Mouse (Mus musculus): Measurements from ENCODE around the gene Lsm12. TPM values are rescaled to one million over a fixed set of nuclear protein-coding genes. Genes with fewer than 3 reads are reported as not detected.

Lsm12 gene
- polyA plus RNA-seq, 1 experiment from 2014 or later, result 114 TPM

DNA sequence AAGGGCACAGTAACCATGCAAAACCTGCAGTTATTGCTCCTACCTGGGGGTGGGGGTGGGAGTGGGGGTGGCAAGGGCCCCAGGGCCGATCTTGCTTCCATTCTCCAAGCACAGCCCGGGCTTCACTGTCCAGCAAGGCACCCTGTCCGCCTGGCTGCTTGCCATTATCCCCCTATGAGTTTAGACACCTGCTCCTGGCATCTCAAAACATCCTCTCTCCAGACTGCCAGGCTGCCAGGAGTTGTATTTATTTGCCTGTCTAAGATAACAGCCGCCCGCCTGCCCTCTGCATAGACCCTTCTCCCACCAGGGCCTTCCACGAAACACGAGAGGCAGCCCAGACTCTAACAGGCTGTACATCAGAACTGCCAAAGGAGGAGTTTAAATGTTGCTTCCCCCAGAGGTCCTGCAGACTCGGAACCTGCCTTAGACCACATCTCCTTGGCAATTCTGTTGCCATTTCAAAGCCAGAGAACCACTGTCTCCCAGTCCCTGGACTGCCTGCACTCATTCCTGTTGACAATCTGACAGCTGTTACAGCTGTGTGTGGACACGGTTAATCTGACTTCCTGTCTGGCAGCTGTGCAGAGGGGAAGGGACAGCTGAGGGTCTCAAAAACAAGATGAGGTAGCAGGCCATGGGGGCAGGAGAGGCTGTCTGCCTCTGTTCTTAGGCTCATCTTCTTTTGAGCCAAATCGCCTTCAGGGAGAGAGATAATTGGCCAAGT is 29.5 kb upstream of the Lsm12 start:
- peaks cover 84% of the 10 kb centered on the region for H3K4me1 ChIP-seq
- no peak overlapping the region for H3K4me2 ChIP-seq (replicated peaks)
- H3K9me3 ChIP-seq, result no peaks in the 10 kb centered on the region
- no peak overlapping the region for H3K4me3 ChIP-seq
- H3K27ac ChIP-seq (replicated peaks), result no peak overlapping the region; the same call in 1 of the 2 replicates
- ATAC-seq (replicated peaks), result no peak
- 58% methylated on average over 10 of the region's 10 CpGs for WGBS
- no peaks in the 10 kb centered on the region for H3K27me3 ChIP-seq
- H3K9ac ChIP-seq (replicated peaks), result no peak overlapping the region
- H3K36me3 ChIP-seq, result peaks cover 3% of the 10 kb centered on the region; the same call in 1 of the 2 replicates

DNA sequence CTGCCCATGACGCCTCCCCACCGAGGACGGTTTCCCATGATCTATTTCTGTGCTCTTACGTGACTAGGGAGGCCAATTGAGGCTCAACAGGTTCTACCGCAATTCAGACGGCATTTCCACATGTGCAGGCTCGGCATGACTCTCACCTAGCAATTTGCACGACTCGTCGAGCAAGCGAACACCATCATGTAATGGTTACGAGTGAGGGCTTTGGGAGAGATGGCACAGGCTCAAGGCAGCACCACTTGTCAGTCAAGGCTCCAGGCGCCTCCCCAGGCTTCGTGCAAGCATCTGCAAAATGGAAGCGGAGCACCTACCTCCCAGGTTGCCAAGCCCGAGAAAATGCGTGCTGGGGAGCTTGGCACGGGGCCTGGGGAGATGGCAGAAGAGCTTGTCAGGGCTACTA is 26.8 kb upstream of the Lsm12 start:
- H3K4me1 ChIP-seq, result peaks cover 82% of the 10 kb centered on the region
- H3K4me3 ChIP-seq, result no peak overlapping the region
- ATAC-seq (replicated peaks), result no peak
- H3K27ac ChIP-seq (replicated peaks), result no peak overlapping the region
- H3K4me2 ChIP-seq (replicated peaks), result no peak overlapping the region
- H3K9me3 ChIP-seq, result no peaks in the 10 kb centered on the region
- H3K36me3 ChIP-seq, result peaks cover 3% of the 10 kb centered on the region; the same call in 1 of the 2 replicates
- no peaks in the 10 kb centered on the region for H3K27me3 ChIP-seq
- H3K9ac ChIP-seq (replicated peaks), result no peak overlapping the region
- WGBS, result 47% methylated on average over 18 of the region's 18 CpGs

DNA sequence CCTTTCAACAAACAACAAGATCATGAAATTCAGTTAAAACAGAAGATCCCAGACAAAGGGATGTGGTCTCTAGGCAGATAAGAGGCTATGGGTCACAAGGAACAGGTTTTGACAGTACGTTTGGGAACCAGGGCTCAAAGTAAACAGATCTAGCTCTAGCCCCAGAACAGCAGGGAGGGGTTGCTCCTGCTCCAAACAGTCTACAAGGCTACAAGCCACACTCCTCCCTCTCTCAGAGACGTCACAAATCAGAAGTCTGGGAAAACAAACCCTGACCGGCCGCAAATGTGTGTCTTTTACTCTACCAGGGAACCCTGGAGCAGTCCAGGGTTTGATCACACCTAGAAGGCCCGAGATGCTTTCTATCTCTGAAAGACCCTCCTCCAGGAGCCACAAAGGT is 25.9 kb upstream of the Lsm12 start:
- H3K4me1 ChIP-seq, result peaks cover 80% of the 10 kb centered on the region
- no peak overlapping the region for H3K27ac ChIP-seq (replicated peaks)
- no peak overlapping the region for H3K4me2 ChIP-seq (replicated peaks)
- no peak overlapping the region for H3K9ac ChIP-seq (replicated peaks)
- ATAC-seq (replicated peaks), result no peak
- peaks cover 10% of the 10 kb centered on the region for H3K36me3 ChIP-seq
- no peak overlapping the region for H3K4me3 ChIP-seq
- H3K9me3 ChIP-seq, result no peaks in the 10 kb centered on the region
- 79% methylated on average over 5 of the region's 5 CpGs for WGBS
- H3K27me3 ChIP-seq, result no peaks in the 10 kb centered on the region

DNA sequence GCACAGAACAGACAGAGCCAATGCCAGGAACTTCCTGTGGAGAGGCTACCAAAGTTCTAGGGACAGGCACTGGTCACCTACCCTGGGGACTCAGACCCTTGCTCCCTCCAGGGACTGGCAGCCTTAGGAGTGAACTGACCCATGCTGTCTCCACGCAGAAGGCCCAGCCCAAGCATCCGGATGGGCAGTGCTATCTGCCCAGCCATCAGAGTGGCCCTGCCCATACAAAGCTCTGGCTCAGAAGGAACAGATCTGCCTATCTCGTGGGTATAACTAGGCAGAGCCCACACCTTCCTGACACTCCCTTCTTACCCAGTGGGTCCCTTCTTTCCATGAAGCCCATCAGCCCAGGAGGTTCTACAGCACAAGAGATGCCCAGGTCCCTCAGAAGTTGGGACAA is 25.1 kb upstream of the Lsm12 start:
- Histone ChIP-seq H3K27me3 (no peaks in the 10 kb centered on the region), H3K9ac (replicated peaks) (no peak overlapping the region), H3K4me3 (no peak overlapping the region), H3K9me3 (no peaks in the 10 kb centered on the region), H3K36me3 (peaks cover 16% of the 10 kb centered on the region), H3K4me2 (replicated peaks) (no peak overlapping the region), H3K27ac (replicated peaks) (no peak overlapping the region), H3K4me1 (peaks cover 72% of the 10 kb centered on the region)
- WGBS, result 73% methylated on average over 3 of the region's 3 CpGs
- ATAC-seq (replicated peaks), result no peak

DNA sequence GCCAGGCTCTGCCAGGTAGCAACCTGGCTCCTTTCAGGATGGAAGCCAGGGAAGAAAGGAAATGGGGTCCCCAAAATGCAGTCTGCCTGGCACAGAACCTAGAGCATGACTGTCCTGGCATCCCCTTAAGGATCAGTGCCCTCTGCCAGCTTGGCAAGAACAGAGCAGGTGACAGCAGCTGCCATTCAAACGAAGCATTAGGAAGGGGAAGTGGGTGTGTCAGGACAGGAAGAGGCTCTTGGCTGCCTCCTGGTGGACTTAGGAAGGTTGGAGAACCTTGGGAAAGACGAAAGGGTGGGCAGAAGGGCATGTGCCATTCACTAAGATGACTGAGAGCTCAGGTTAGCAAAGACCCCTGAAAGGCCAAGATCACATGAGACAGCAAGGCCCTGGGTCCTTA is 24.6 kb upstream of the Lsm12 start:
- no peak overlapping the region for H3K4me2 ChIP-seq (replicated peaks)
- ATAC-seq (replicated peaks), result no peak
- H3K9ac ChIP-seq (replicated peaks), result no peak overlapping the region
- no peaks in the 10 kb centered on the region for H3K9me3 ChIP-seq
- H3K4me3 ChIP-seq, result no peak overlapping the region
- no peaks in the 10 kb centered on the region for H3K27me3 ChIP-seq
- peaks cover 20% of the 10 kb centered on the region for H3K36me3 ChIP-seq
- peaks cover 68% of the 10 kb centered on the region for H3K4me1 ChIP-seq
- WGBS, result 18% methylated on average over 2 of the region's 2 CpGs
- H3K27ac ChIP-seq (replicated peaks), result peak overlapping the region; percentile 49

DNA sequence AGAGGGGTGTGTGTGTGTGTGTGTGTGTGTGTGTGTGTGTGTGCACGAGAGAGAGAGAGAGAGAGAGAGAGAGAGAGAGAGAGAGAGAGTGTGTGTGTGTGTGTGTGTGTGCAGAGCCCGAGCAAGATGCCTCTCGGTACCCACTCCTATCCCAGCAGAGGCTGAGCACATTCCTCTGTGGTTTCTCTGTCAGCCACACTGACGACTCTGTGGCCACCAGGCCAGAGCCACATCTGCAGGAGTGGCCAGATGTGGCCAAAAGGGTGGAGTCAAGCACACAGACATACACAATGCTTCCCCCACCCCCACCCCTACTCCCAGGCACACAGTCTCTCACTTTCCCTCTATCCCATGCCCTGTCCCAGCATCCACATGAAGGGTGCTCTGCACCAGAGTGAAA is 23.8 kb upstream of the Lsm12 start:
- Histone ChIP-seq H3K9me3 (no peaks in the 10 kb centered on the region), H3K4me3 (no peak overlapping the region), H3K9ac (replicated peaks) (no peak overlapping the region), H3K27ac (replicated peaks) (peak overlapping the region; percentile 73; the same call in 1 of the 2 replicates), H3K4me2 (replicated peaks) (no peak overlapping the region), H3K27me3 (no peaks in the 10 kb centered on the region), H3K36me3 (peaks cover 29% of the 10 kb centered on the region), H3K4me1 (peaks cover 59% of the 10 kb centered on the region)
- 41% methylated on average over 3 of the region's 4 CpGs for WGBS
- no peak for ATAC-seq (replicated peaks)

DNA sequence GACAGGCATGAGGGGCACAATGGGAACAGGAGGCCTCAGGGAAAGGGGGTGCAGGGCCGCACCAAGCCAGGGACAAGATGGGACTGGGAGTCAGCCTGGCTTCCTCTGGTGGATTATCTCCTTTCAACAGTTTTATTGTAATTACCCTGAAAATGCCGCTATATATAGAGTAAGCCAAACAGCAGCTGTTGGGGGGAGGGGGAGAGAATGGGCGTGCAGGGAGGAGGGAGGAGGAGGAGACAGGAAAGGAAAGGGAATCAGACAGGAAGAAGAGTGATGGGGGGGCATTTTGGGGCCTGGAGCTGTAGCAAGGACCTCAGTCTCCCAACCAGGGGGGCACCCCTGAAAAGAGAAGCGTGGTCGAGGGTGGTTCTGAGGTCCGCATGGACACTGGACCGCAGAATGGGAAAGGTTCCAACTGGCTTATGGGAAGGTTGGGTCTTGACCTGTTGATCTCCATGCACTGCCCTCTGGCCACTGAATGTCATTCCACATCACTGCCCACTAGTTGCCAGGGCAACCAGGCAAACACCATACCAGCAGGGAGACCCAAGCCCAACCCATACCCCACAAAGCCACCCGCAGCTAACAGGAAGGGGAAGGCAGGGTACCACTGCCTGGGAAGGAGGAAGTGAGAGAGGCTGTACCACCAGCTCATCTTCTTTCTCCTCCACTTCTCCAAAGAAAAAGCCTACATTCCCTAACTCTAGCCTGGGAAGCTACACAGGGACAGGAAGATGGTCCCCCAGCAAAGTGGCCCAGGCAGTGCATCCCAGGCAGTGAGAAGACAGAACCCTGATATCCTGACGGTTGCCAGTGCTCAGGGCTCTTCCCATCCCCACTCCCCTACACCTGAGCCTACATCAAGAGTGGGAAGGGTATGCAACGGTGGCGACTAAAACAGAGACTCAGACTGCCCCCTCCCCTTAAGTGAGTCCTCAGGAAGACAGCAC is 23.0 kb upstream of the Lsm12 start:
- Histone ChIP-seq H3K9ac (replicated peaks) (0 out of 2 replicates have a peak overlapping the region, but pooled peaks have one; percentile 4), H3K4me2 (replicated peaks) (0 out of 2 replicates have a peak overlapping the region, but pooled peaks have one; percentile 0), H3K9me3 (no peaks in the 10 kb centered on the region), H3K27me3 (no peaks in the 10 kb centered on the region), H3K4me1 (peaks cover 55% of the 10 kb centered on the region), H3K36me3 (peaks cover 34% of the 10 kb centered on the region), H3K27ac (replicated peaks) (peak overlapping the region; percentile 73), H3K4me3 (no peak overlapping the region)
- ATAC-seq (replicated peaks), result peak; percentile 70
- 42% methylated on average over 11 of the region's 11 CpGs for WGBS

DNA sequence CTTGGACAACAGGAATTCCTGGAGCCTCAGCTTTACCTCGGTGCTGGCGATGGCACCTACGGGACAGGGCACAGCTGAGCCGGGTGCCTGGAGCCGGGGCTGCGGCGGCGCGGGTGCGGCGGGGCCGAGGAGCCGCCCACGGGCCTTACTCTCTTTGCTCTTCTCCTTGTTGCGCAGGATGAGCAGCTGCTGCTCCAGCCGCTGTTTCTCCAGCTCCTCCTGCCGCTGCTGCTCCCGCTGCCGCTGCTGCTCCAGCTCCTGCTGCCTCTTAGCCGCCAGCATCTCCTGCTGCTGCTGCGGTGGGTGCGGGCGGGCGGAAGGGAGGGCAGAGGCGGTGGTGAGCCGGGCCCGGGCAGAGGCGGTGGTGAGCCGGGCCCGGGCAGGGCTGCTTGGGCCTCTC is 21.4 kb upstream of the Lsm12 start:
- Histone ChIP-seq H3K27ac (replicated peaks) (peak overlapping the region; percentile 73), H3K36me3 (peaks cover 49% of the 10 kb centered on the region)

DNA sequence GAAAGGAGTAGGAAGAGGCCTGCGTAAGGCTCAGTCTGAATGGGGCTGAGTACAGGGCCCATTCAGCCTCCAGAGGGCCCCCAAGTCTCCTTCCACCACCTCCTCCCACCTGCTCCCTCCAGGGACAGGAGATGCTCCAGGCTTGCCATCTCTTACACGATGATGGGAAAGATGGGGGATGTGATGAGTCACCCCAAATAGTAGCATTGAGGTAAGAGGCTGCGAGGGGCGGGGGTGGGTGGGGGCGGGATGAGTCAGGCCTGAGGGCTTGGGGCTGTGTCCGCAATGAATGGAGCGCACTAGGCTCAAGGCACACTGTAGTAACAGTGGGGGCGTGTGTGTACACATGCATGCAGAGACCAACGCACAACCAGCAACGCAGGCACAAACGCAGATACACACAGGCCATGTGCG is 16.3 kb upstream of the Lsm12 start:
- Histone ChIP-seq H3K9ac (replicated peaks) (no peak overlapping the region), H3K27ac (replicated peaks) (no peak overlapping the region), H3K4me1 (peaks cover 2% of the 10 kb centered on the region; the same call in 1 of the 2 replicates), H3K9me3 (no peaks in the 10 kb centered on the region), H3K4me3 (no peak overlapping the region), H3K4me2 (replicated peaks) (no peak overlapping the region), H3K36me3 (peaks cover 92% of the 10 kb centered on the region), H3K27me3 (no peaks in the 10 kb centered on the region)
- WGBS, result 77% methylated on average over 12 of the region's 12 CpGs
- no peak for ATAC-seq (replicated peaks)

More for the DNA sequence above, 21.4 kb upstream of the Lsm12 start:
- Histone ChIP-seq H3K4me1 (peaks cover 44% of the 10 kb centered on the region), H3K4me3 (no peak overlapping the region), H3K4me2 (replicated peaks) (no peak overlapping the region), H3K27me3 (no peaks in the 10 kb centered on the region), H3K9me3 (no peaks in the 10 kb centered on the region), H3K9ac (replicated peaks) (no peak overlapping the region)
- 57% methylated on average over 30 of the region's 30 CpGs for WGBS
- ATAC-seq (replicated peaks), result no peak

DNA sequence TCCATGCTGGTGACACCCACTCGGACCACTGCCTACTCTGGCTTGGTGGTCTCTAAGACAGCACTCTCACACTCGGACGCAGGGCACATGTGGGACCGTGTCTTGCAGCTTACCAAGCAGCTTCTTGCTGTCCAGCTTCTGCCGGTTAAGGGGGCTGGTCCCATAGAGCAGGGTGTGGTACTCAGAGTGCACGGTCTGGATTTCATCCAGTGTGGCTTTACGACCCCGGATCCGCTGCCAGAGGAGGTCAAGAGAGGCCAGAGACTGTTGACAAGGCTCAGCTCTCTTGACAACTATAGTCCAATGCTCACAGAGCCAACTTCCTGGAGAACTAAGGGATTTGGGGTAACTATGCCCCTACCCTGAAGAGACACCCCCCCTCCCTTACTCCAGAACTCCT is 14.8 kb upstream of the Lsm12 start:
- Histone ChIP-seq H3K27ac (replicated peaks) (no peak overlapping the region), H3K36me3 (peaks cover 95% of the 10 kb centered on the region), H3K27me3 (no peaks in the 10 kb centered on the region), H3K9me3 (no peaks in the 10 kb centered on the region), H3K4me1 (no peaks in the 10 kb centered on the region), H3K9ac (replicated peaks) (no peak overlapping the region), H3K4me3 (no peak overlapping the region), H3K4me2 (replicated peaks) (no peak overlapping the region)
- 89% methylated on average over 9 of the region's 9 CpGs for WGBS
- no peak for ATAC-seq (replicated peaks)

DNA sequence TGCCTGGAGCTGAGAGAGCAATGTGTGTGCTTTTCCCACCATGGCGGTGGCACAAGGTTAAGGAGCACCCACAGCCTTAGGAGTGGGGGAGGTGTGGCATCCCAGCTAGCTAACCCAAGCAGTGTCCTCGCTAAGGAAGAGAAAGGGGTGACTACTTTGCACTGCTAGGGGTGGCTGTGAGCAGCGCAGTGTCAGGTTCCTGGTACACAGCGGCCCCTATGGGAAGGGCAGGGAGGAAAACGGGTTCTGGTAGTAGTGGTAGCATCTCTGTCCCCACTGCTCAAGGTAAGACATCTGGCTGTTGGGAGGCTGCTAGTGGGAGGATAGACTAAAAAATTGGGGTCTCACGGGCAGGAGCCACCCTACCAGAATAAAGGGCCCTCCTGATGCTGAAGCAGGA is 13.1 kb upstream of the Lsm12 start:
- H3K4me2 ChIP-seq (replicated peaks), result no peak overlapping the region
- WGBS, result 66% methylated on average over 6 of the region's 6 CpGs
- H3K9ac ChIP-seq (replicated peaks), result no peak overlapping the region
- no peak overlapping the region for H3K27ac ChIP-seq (replicated peaks)
- H3K9me3 ChIP-seq, result no peaks in the 10 kb centered on the region
- no peak for ATAC-seq (replicated peaks)
- H3K4me3 ChIP-seq, result no peak overlapping the region
- H3K4me1 ChIP-seq, result no peaks in the 10 kb centered on the region
- H3K27me3 ChIP-seq, result no peaks in the 10 kb centered on the region
- peaks cover 86% of the 10 kb centered on the region for H3K36me3 ChIP-seq

All from forebrain, embryonic 15.5 days (tissue).